Mouse (Mus musculus) ZHBTc4 (cell line): ENCODE measurements around the gene Brsk1.
A peak's percentile ranks its signal among the peaks of the same experiment; 100 is the strongest.

Source experiments
- DNase-seq: peaks from one replicate; pipeline ENCODE4 v3.0.0-alpha.2; 2011; ENCODE audit warnings: low read depth, low spot score

Brsk1 gene

GRCm38 (mm10) chr7:4669156-4669555 is 21.2 kb upstream of the Brsk1 start:
- DNase-seq: no peak

GRCm38 (mm10) chr7:4670655-4671255 is 19.6 kb upstream of the Brsk1 start:
- DNase-seq: no peak

GRCm38 (mm10) chr7:4671956-4672355 is 18.4 kb upstream of the Brsk1 start:
- DNase-seq: peak; percentile 75

GRCm38 (mm10) chr7:4674114-4674731 is 16.2 kb upstream of the Brsk1 start:
- DNase-seq: no peak

GRCm38 (mm10) chr7:4675200-4675599 is 15.2 kb upstream of the Brsk1 start:
- DNase-seq: no peak

GRCm38 (mm10) chr7:4683307-4683706 is 7.1 kb upstream of the Brsk1 start:
- DNase-seq: no peak

- DNase-seq: no peak
Measured at GRCm38 (mm10) chr7:4684203-4684602, 6.2 kb upstream of the Brsk1 start.

GRCm38 (mm10) chr7:4684632-4685417 is 5.6 kb upstream of the Brsk1 start, which contains the start of gene Hspbp1:
TSS of gene Hspbp1 (minus strand) at chr7:4685068.
- DNase-seq: peak; percentile 100

- DNase-seq: no peak
Measured at GRCm38 (mm10) chr7:4690951-4691653, 698 bp downstream of the Brsk1 start.

GRCm38 (mm10) chr7:4693004-4693403 is 2.6 kb downstream of the Brsk1 start:
- peak; percentile 68 for DNase-seq

GRCm38 (mm10) chr7:4702334-4702733 is 11.9 kb downstream of the Brsk1 start:
- DNase-seq: peak; percentile 76

- DNase-seq: no peak
Measured at GRCm38 (mm10) chr7:4703195-4703594, 12.8 kb downstream of the Brsk1 start.

GRCm38 (mm10) chr7:4705098-4705497 is 14.7 kb downstream of the Brsk1 start:
- DNase-seq: peak; percentile 88

- DNase-seq: no peak
Measured at GRCm38 (mm10) chr7:4712594-4712993, 22.2 kb downstream of the Brsk1 start.

GRCm38 (mm10) chr7:4716955-4717354 is 26.6 kb downstream of the Brsk1 start:
- no peak for DNase-seq

- no peak for DNase-seq
Measured at GRCm38 (mm10) chr7:4719276-4719675, 28.9 kb downstream of the Brsk1 start.

GRCm38 (mm10) chr7:4723508-4723907 is 33.1 kb downstream of the Brsk1 start:
- DNase-seq: no peak

- no peak for DNase-seq
Measured at GRCm38 (mm10) chr7:4724359-4724758, 34.0 kb downstream of the Brsk1 start.

GRCm38 (mm10) chr7:4725169-4725568 is 34.8 kb downstream of the Brsk1 start, which contains the start of gene Tmem150b:
TSS of gene Tmem150b (minus strand) at chr7:4725249.
- DNase-seq: no peak

GRCm38 (mm10) chr7:4731090-4731489 is 40.7 kb downstream of the Brsk1 start:
- DNase-seq: no peak

GRCm38 (mm10) chr7:4732968-4733392 is 42.6 kb downstream of the Brsk1 start:
- no peak for DNase-seq

GRCm38 (mm10) chr7:4739041-4739543 is 48.7 kb downstream of the Brsk1 start:
- DNase-seq: no peak
